Mouse (Mus musculus) cerebellum, postnatal 36 days (tissue): ENCODE measurements around the gene Olfr1380.
"Not testable (repeated sequence)": the region's sequence is repeated elsewhere in the genome, so short reads cannot be mapped to it uniquely, and the experiment has no call there.

ENCODE experiments used
- DNase-seq, 2 experiments: peaks; one replicate each; pipeline ENCODE4 v3.0.0; 2021 to 2022; ENCODE audit warnings: mixed read lengths in 2 of 2

Gene Olfr1380

DNA sequence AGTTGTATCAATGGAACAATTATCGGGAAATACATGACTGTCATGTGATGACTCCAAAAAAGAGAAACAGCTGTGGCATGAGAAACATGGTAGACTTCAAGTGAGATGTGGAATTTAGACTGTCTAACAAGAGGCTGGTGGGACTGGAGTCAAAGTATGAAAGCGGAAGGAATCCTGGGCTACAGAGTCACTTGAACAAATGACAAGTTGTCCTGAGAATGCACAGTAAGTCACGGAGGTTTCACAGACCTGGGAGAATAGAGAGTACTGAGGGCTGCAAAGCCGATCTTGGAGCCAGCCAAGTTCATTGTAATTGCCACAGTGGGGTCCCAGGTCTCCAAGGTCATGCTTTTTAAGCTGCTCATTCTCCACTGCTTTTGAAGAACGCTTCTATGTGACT lies at the start of gene Olfr1380:
TSS of gene Olfr1380 (plus strand) at position 301 of the 400 bp plus-strand sequence.
- not testable (repeated sequence) for DNase-seq

DNA sequence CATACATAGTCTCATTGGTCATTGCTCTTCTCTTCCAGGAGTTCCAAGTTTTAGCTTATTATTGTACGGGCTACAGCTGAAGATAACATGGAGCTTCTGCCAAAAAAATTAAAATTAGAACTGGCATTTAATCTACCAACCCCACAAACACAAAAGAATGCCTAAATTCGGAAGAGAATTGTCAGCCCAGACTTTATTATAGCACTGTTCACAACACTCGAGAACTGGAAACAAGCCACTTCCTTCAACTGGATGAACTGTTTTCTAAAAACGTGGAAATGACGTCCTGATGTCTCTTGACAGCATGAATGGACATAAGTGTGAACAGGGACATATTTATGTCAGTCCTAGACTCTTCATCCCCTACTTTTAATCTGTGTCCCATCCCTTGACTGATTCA lies 38.6 kb upstream of the Olfr1380 start:
- DNase-seq, result no peak

DNA sequence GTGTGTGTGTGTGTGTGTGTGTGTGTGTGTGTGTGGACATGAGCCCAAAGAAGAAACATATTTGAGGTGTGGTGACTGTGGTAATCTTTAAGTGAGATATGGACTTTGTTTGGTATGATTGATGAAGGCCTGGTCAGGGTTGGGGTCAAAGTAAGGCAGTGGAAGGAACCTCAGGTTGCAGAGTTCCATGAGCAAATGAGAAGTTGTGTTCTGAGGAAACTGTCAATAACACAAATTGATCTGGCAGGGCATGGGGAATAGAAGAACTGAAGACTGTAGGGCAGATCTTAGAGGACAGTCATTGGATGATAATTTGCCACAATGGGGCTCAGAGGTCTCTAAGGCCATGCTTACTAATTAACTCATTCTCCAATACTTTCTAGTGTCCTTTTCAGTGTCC lies 37.3 kb upstream of the Olfr1380 start, which contains the start of gene Olfr1383:
TSS of gene Olfr1383 (plus strand) at position 301 of the 400 bp plus-strand sequence.
- DNase-seq, result no peak

DNA sequence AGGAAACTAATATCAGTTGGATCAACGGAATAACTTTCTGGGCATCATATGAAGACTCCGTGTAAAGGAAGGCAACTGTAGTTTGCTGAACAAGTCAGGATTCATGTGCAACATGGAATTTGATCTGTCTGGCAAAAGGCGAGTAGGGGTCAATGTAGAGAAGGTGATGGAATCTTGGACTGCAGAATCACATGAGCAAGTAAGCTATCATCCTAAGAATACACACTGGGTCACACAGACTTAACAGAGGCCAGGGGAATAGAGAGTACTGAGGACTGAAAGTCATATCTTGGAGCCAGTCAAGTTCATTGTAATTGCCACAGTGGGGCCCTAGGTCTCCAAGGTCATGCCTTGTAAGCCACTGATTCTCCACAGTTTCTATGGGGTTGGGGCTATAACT lies 28.7 kb upstream of the Olfr1380 start, which contains the start of gene Olfr1382:
TSS of gene Olfr1382 (plus strand) at position 301 of the 400 bp plus-strand sequence.
- DNase-seq, result no peak

DNA sequence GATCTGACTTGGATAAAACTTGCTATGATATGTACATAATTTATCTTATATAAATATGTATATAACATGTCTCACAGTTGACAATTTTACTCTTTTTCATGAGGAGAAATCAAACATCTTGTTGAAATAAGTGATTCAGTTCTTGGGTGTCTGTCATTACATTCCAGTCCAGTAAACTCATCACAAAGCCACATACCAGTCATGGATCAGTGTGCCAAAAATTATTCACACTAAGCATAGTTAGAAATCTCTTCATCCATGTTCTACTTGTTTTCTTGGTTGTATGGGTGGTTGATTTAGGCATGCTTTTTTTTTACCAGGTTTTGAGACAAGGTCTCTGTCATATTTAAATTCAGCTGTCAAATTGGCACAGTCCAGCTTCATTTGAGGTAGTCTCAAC lies 23.9 kb upstream of the Olfr1380 start:
- DNase-seq, result no peak

DNA sequence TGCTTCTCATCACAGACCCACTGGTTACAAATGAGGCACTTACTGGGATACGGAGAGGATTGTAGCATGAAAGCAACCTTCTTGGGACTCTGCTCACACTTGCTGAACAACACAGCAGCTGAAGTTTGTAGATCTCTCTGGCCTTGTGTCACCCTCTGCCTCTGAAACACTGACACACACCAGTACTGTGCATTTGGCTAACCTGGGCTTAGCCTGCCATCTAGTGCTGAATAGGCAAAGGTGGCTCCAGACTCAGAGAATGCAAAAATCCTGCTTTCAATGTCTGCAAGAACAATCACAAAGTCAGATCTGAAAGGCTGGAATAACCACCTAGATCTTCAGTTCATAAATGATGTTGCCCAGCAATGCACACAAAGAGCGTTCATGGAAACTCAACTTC lies 20.0 kb upstream of the Olfr1380 start:
- DNase-seq, result not testable (repeated sequence)

DNA sequence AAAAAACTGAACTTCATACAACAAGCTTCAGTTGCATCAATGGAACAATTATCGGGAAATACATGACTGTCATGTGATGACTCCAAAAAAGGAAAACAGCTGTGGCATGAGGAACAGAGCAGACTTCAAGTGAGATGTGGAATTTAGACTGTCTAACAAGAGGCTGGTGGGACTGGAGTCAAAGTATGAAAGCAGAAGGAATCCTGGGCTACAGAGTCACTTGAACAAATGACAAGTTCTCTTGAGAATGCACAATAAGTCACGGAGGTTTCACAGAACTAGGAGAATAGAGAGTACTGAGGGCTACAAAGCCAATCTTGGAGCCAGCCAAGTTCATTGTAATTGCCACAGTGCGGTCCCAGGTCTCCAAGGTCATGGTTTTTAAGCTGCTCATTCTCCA lies 13.5 kb upstream of the Olfr1380 start, which contains the start of gene Olfr1381:
TSS of gene Olfr1381 (plus strand) at position 301 of the 400 bp plus-strand sequence.
- not testable (repeated sequence) for DNase-seq

DNA sequence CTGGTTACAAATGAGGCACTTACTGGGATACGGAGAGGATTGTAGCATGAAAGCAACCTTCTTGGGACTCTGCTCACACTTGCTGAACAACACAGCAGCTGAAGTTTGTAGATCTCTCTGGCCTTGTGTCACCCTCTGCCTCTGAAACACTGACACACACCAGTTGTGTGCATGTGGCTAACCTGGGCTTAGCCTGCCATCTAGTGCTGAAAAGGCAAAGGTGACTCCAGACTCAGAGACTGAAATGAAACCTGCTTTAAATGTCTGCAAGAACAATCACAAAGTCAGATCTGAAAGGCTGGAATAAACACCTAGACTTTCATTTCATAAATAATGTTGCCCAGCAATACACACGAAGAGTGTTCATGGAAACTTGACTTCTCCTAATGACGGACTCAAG lies 2.6 kb upstream of the Olfr1380 start:
- DNase-seq, result not testable (repeated sequence)

DNA sequence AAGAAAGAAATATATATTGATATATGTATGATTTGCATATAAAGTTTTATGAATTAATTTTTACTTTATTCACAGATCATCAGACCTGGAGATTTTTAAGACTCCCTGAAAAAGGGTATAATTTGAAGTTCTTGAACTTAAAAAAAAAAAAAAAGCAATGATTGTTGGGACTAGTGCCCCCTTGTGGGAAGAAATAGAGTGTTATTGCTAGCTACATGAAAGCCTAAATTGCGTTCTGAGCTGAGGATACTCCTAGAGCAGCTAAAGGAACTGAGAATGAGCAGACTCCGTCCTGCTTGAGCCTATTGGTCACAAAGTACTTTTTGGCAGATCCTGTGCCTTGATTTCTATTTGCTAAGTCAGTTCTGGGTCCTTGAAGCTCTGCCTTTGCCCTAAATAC lies 18.4 kb downstream of the Olfr1380 start:
- not testable (repeated sequence) for DNase-seq

DNA sequence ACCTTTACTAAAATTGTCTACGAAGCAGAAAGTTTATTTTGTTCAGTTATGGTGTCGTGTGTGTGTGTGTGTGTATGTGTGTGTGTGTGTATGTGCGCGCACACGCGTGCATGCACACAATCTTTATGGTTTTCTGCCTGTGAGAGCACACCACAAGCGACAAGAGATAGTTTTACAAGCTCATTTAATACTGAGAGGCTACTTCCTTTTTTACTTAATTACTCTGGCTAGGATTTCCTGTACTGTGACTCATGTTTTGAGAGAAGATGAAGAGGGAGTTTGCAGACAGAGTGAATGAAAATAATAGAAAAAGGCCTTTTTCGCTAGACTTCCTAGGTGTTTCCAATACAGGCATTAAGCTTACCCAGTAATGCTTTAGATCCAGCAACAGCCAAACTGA lies 23.8 kb downstream of the Olfr1380 start:
- not testable (repeated sequence) for DNase-seq

DNA sequence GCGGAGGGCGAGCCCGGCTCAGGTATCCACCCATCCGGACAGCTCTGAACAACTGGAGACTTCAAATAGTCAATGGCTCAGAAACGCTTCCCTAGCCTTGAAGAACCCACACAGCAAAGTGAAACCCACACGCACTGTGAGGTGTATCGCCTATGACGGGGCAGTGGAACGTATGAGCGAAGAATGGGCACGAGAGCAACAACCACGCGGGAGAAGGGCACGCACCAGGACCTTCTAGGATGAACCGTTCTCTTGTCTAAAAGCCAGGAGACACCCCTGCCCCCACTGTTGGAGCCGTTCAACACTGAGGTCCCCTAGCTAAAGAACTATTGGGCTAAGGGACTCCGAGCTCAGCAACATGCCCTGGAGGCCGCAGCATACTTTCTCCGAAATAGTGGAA lies 33.5 kb downstream of the Olfr1380 start:
- no peak for DNase-seq

DNA sequence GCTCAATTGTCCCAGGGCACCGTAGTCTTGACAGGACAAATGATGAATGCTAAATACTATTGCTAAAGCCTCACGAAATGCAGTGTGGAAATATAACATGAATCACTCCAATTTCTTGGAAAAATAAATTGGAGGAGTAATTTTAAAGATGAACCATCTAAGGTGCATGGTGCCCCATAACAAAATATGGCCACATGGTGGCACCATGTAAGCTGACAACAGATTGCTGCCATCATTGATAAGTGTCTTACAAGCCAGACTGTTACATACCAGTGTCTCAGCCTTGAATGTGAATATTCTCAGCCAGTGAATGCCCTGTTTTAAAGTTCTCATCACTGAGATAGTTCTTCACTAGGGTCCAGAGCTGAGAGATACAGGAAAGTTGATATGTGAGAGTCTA lies 40.5 kb downstream of the Olfr1380 start:
- not testable (repeated sequence) for DNase-seq

DNA sequence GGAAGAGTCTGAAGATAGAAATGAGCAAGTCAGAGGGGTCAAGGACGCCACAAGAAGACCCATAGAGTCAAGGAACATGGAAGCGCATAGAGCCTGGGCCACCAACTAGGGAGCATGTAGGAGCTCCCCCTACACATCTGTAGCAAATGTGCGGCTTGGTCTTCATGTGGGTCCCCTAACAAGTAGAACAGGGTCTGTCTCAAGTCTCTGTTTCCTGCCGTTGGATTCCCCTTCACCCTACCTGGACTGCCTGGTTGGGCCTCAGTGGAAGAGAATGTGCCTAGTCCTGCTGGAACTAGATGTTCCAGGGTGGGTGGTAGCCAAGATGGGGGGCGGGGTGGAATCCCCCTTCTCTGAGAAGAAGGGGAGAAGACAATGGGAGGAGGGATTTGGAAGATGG lies 51.6 kb downstream of the Olfr1380 start:
- DNase-seq, result not testable (repeated sequence)

DNA sequence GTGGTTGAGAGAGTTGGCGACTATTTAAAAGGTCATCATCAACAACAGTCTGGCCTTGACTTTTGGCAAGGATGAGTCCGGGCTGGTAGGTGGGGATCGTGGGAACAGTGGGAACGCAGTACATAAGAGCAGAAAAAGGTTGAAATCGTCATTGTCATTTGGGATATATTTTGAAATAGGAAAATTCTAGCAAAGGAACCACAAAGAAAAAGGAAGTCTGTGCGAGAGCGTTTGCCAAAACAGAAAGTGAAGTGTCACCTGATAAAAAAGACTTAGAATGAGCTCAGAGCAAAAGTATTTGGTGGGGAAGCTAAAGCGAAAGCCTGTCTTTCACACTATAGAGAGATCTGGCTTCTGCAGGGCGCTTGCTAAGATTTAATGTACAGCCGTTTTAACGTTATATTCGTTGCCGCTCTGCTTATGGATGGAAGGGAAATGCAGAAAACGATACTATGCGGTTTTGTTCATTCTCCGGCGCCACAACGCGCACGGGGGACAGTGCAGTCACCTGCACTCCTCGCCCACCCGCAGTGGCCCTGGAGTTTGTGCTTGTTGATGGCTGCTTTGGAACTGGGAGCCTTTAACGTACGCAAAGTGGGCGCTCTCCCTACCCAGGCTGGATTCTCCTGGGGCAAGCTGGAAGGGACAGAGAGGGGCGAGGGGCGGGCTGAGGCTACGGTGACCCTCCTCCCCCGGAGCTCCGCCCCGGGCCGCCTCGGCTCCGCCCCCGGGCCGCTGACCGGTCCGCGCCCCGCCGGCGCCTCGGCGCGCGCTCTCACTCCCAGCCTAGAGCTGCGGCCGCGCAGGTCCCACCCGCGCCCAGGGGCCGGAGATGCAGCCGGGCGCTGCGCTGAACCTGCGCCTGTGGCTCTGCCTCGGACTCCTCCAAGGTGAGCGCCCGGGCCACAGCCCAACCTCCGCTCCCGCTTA lies 52.5 kb downstream of the Olfr1380 start, which contains the start of gene Flt4:
TSS of gene Flt4 (plus strand) at position 326 of the 930 bp plus-strand sequence.
- DNase-seq, result not testable (repeated sequence)

DNA sequence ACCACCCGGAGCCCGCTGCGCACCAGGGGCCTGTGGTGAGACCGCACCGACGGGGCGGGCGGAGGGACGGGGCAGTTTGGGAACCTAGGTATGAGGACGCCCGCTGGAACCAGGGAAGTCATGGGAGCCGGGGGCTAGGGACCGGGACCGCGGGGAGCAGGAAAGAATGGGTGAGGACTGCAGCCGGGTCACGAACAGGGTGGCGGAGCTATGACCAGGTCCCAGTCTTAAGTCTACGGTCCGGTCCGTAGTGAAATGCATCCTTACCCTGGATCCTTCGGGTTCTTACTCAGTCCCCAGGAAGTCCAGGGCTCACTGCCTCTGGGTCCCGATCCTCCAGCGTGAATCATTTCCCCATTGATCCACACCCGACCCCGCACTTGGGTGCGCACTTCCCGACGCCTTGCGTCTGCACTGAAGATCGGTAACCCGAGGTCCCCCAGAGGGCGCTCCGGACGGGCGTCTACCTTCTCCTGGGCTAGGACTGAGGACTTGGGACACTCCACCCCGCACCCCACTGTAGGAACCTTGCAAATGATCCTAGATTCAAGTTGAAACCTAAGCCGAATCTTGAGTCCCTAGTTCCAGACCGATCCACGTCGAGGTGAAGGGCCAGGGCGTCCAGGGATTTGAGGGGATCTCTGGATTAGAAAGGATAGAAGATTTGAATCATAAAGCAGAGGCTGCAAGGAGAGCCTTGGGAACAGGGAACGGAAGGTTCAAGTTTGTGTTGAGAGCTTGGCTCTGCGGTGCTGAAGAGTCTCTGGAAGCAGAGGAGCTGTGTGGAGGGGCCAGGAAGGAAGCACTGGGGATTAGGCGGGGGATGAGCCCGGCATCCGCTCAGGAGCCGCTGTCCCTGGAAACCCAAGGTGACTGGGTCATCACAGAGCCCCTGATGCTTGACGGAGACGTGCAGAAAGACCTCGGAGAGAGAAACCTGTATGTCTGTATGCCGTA lies 53.5 kb downstream of the Olfr1380 start:
- not testable (repeated sequence) for DNase-seq

DNA sequence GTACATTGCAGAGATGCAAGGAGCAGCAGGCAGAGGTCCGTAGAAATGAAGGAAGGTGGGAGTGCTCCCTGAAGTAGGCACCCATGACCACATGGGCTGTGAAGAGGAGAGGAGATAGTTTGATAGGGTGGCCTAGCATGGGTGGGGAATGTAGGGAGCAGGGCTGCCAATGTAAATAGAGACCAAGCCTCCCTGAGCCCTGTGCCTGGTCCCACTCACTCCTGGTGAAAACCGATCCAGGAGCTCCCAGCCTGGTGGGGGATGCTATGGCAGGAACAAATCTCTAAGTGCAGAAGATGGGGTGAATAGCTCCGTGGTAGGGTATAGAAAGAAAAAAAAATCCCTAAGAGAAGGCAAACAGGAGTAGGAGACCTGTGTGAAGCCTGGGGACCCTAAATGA lies 54.7 kb downstream of the Olfr1380 start:
- not testable (repeated sequence) for DNase-seq

DNA sequence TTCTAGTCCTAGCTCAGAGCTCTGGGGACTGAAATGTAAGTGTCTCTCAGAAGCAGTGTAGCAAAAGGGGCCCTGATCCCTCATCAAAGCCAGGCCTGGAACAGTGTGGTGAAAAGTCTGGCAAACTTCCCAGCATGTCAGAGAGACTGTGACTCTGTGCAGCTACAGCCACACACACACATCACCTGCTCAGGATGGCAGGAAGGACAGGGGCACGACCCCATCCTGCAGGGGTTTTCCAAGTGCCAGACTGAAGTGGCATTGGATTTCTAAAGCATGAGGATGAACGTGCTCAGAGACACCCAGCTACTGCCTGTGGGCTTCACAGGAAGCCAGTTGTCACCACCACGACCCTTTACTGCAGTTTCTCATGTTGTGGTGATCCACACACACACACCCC lies 55.5 kb downstream of the Olfr1380 start:
- DNase-seq, result no peak

DNA sequence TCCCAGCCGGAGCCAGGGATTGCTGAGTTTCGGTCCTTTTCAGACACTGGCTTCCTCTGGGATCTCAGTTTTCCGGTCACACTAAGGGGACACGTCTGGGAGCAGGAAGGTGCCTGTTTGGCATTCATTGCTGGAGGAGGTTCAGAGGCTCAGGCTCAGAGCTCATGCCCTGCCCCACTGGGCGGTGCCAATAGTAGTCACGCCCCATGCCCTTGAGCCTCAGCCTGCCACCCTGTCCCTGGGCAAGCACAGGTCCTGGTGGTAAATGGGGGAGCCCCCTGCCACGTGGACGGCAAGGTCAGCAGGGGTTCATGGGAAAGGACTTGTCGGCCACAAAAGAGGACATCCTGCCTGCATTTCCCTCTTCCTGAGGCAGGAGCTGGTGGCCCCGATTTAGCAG lies 56.7 kb downstream of the Olfr1380 start:
- no peak for DNase-seq
